Mouse (Mus musculus) adrenal gland, adult 8-10 months (tissue): ENCODE data around the gene Map2. TPM values are rescaled to one million over a fixed set of nuclear protein-coding genes. Genes with fewer than 3 reads are reported as not detected.

Experiments used
- DNase-seq: peaks from one replicate; pipeline ENCODE4 v3.0.0; 2022
- total RNA-seq, 4 experiments: library from RNA; stranded (reverse); gene quantifications; 2 replicates each; pipeline ENCODE4 v1.2.4; 2022

Gene Map2
- total RNA-seq, 4 experiments from 2014 or later: 23.9 to 44.2 (median 34.4) TPM

DNA sequence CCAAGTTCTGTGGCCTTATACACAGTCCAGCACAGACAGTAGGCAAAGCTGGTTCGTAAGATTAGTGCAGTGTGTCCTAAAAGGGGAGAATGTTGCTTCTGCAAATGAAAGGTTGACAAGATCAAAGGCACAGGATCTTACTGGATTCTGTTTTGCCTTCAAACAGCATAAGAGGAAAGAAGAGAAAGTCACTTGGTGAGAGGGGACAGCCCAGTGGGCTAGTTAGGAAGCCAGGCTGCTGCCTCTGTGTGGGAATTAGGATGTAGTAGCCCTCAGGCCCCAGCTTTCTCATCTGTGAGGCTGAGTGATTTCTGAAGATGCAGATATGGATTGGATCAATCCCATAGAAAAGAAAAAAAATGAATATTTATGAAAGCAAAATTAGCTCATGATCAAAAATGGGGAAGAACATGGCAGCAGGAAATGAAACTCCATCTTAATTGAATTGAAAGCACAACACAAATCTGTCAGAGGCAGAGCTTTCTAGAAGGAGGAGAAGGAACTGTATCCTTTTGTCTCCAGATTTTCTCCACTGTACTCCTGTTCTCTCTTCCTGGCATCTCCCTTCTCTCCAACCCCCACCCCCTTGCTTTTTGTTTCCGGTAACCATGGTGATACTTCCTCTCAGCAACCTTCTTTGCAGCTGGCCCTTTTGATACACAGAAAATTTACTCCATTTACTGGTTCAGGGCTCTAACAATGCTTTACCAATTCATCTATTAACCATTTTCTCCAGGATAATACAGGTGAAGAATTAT lies 145.5 kb downstream of the Map2 start:
- no peak for DNase-seq

DNA sequence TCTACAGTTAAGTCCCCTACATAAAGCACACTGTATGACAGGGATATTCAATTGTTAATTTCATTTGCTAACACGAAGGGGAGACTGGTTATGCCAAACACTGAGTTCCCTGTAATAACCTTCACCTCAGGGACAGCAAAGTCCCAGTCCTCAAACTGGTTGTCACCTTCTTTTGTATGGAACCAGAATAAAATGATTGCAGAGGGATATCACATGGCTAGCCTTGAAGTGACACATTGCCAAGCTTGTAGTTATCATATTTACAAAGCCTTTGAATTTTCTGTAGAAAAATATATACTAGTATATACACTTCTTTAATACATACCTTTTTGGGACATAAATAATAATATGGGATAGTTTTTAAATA lies 146.0 kb downstream of the Map2 start:
- no peak for DNase-seq

DNA sequence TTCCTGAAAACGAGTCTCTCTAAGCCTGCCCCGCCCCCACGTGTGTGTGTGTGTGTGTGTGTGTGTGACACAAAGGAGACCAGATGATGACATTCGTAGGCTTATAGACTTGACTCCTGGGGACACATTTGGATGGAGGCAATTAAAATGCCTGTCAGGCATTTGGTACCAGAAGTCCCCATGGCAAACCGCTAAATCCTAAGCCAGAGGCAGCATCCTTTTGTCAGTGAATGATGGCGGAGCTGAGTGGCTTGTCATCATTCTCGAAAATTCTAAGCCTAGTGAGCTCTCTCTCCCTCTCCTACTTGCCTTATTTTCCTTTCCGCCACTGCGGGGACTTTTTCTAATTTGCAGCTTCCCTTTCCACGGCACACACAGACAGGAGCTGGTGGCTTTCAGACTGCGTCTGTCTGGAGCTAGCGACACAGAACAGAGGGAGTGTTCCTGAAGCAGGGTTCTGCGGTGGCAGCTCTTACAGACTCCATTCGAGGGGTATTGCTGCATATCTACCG lies 146.6 kb downstream of the Map2 start:
- peak; percentile 1 for DNase-seq

DNA sequence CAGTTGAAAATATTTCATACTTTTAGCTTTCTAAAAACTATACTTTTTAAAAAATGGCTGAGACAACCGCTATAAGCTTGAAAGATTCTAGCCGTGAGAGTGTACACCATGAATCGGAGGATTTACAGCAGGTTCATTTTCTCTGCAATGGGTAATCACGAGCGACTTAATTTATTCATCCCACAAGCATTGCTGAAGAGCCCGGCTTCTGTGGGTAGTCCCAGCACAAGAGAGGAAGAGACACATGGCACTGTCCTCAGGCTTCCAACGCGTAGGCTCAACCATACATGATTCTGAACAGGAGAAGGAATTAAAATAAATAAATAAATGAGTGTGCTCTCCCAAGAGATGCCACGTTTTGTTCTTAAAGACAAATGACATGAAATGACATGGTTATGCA lies 148.4 kb downstream of the Map2 start:
- DNase-seq: no peak

DNA sequence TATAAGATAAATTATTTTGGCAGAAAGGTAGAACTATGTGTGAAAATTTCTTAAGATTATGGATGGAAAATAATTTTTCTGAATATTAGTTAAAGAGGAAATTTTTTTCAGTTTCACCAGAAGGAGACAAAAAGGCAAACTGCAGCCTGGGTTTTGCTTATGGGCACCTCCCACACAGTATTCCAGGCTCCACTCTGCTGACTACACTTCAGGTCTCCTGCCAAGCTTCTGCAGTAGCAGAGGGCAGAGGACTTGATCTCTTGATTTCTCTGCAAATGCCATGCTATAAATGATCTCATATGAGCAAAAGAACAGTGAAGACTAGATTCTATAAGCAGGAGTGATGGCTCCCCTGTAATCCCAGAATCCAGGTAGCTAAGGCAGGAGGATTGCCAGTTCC lies 149.9 kb downstream of the Map2 start:
- no peak for DNase-seq

DNA sequence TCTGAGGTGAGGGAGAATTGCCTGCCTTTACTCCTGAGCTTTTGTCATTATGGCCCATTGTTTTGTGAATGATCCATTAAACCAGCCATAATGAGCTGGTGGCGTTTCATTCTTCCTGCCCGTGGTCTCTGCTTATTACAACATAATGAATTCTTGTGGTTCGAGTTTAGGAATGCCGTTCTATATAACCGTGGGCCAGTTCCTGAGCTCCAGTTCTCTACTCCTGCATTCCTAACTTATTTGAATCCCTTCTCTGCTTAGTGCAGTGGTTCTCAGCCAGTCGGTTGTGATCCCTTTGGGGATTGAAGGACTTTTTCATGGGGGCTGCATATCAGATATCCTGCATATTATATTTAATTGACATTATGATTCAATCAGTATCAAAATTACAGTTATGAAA lies 153.9 kb downstream of the Map2 start:
- DNase-seq: no peak

DNA sequence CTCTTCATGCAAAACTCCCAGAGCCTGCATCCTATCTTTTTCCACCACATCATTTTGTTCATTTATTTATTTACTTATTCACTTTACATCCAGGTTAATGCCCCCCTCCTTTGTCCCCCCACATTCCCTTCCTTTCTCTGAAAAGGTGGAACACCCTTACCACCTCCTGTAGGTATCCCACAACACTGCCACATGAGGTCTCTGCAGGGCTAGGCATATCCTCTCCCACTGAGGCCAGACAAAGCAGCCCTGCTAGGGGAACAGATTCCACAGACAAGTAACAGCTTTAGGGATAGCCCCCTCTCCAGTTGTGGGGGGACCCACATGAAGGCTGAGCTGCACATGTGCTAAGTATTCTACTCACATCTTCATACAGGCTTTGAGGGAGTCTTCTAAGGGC lies 154.5 kb downstream of the Map2 start:
- DNase-seq: no peak

DNA sequence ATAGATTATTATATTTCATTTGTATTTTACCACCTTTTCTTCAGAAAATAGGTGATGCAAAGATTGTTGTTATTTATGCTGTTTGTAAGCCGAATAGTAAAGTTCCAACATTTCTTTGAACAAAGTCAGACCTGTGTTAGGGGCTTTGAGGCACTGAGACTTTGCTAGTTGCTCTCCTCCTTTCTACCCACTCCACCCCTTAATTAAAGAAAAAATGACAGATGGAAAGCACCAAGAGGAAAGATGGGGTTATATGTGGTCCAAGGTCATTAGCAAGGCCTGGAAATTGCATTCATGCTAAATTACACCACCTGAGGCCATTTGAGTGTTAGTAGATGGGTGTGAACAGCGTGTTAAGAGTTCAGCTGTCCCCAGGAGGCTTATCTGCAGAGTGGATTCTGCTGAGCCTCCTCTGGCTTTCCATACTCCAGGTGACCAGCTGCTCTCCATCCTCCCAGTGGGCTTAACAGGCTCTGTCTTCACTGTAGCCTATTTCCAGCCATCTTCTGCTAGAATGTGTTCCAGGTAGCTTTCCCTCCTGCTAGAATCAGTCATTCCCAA lies 160.7 kb downstream of the Map2 start:
- no peak for DNase-seq

DNA sequence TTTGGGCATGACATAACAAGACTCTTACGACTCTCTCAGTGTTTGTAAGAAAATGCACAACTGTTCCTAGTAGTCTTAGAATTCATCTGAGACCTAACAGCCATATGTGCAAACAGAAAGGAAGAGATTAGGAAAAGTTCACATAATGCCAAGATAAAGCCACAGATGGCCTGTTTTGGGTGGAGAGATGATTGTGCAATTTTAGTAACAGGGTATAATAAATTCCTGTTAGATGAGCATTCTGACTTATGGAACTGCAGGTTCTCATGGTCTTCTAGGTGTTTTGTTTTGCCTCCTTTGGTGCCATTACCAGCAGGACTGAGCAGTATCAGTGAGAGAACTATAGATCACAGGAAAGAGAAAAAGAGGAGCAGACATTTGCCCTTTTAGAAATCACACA lies 164.1 kb downstream of the Map2 start:
- no peak for DNase-seq

DNA sequence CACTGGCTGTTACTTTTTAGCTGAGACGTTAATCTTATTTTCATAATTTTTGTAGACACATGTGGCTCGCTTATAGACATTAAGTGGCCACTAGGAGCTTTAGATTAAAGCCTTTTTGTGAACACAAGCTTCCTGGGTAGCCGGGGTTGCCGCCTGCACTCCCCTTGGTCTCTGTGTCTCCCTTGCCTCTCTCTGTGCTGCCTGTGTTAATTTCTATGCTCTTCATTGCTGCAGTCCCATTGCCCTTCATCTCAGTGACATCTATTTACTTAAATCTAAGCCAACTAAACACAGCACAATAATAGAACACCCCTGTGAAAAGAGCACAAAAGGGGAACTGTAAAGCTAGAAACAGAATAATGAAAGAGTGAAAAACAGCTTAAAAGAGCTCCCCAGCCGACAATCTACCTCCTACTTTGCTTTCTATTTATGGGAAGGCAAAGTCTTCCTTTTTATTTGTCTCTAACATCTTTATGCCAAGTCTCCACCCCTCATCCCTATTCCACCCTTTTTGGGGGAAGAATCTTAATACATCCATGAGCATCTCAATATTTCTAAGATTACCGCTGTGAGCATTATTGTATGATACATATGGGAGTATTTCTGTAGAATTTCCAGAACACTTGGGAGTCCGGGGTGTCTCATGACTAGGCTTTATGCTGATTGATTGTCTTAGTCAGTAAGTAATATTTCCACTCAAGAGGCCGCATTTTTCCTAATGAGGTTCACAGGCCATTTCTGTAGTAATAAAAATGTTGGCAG lies 173.5 kb downstream of the Map2 start:
- no peak for DNase-seq

DNA sequence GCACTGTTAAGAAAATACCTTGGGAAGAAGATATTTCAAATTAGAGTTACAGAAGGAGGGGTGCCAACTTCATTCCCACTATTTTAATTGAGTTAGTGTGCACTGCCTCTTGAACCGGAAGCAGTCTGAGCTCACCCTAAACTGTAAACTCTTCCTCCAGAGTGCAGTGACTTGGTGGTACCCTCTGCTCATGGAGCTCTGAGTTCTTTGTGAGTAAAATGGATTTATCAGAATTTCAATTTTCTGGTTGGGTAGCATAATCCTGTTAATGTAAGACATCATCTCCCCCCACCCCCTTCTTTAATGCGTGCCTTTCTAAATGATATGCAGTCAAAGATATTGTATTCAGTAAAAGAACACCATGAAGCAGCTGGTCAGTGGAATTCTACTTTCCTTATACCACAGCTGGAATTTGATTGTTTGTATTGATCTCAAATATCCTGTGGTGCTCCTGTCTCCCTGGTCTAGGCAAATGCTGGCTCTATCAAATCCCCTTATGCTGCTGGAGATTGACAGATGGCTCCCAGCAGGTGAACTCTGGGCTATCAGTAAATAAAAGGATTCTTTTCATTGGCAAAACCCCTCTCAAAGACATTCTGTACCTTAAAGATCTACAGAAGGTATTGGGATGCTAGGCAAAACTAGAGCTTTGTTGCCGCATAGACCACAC lies 174.2 kb downstream of the Map2 start:
- DNase-seq: no peak

DNA sequence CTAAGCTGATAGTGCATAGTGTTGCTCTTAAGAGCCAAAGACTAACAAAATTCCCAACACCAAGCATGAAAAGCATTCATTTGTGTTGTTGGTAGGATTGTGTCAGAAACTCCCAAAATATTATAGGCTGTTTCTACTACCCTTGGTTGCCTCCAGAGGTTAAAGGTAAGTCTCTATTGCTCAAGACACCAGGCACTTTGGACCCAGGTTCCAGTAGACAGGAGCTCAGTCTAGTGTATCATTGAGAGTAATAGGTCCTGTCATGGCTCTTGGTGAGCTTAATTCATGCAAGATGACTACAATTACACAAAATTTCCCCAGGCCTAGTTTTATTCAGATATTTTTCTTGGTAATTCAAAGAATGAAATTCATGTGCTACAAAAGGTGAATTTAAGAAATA lies 176.3 kb downstream of the Map2 start:
- DNase-seq: no peak

DNA sequence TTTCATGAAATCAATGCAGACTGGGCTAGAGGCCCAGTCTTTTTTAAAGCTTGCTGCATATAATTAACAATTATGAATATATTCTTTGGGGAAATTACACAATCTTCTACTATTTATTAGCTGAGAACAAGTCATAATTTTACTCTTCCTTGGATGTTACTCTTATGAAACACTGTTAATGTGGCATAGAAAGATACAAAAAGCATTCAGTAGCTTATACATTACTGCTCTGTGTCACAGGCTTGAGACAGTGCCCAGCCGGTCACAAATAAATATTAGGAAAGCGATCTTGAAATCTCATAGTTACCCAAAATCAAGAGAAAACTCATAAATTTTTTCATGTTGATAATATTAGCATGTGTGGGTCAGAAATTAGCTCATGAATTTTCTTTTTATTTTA lies 186.7 kb downstream of the Map2 start:
- DNase-seq: no peak

DNA sequence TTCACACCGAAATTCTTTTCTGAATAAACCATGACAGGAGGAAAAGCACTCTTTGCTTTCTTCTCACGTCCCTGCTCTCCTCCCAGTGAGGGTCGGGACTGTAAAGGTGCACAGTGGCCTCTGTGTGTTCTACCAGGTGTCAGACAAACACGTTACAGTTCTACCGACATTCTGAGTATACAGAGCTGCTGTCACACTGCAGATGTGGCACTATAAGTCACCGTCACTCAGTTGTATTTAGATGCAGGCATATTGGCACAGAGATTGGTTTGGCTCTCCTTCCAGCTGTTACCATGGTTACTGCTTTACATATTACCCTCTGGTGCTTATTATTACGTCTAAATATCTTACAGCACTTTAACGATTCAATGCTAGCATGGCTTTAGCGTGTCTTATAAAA lies 188.2 kb downstream of the Map2 start:
- DNase-seq: no peak

DNA sequence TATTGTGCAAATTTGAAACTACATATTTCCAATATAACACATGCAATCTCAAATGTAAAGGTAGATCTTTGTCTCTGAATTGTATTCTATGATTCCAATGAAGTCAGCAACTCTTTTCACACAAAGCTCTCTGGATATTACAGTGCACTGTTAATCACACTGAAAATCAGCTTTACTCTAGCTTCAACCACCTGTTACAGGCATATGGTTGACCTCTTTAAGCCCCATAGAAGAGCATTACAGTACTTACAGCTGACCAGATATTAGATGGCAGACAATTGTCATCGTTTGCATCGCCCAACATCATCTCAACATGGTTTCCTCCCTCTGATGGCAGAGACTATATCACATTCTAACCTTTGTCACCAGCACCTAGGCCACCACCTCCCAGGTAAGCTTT lies 189.3 kb downstream of the Map2 start:
- DNase-seq: no peak

DNA sequence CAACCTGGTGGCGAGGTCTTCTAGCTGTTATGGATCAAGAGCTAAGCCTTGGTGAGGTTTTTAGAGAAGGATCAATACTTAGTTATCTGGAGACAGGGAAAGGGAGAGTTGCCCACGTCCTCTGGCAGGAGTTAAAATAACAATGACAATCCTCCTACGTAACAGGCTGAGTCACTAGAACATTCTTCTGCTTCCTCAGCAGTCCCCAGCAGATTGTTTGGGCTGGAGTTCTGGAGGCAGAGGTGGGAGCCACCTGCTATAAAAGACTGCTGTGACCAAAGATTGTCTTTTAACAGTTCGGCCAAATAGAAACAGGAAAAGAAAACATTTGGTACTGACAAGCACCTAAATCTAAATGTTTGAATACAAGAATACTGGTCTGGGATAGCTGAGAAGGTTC lies 190.5 kb downstream of the Map2 start:
- no peak for DNase-seq

DNA sequence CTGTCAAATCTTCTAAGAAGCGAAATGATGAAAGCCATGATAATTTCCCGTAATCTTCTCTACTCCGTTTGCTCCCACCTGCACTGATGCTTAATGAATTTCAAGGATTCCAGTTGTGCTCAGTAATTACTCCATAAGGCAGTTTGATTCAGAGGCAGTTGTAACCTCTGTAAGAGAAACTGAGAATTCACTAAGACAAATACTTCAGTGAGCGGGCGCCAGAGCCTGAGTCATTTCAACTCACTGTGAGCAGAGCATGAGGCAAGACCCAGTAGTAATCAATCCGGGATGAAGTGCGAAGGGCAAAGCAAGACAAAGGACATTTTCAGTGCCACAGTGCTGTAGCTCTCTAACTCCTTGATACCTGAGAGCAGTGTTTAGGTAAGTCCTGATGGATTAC lies 194.4 kb downstream of the Map2 start:
- peak; percentile 29 for DNase-seq

DNA sequence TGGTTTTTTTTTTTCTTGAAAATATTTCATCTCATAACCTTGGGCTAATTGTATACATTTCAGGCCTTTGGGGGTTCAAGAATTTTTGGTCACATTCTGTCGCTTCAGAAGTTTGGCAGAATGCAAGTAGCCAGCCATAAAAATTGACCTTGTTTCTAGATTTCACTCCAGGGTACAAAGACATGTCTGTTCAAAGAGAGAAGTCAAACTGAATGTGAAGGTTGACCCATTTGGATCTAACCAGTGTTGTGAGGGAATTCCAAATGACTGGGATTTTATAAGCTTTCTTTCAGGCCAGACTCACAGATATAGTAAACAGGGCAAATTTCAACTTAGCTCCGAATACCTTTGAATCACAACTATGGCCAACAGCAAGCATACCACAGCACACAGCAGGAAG lies 196.3 kb downstream of the Map2 start:
- no peak for DNase-seq

DNA sequence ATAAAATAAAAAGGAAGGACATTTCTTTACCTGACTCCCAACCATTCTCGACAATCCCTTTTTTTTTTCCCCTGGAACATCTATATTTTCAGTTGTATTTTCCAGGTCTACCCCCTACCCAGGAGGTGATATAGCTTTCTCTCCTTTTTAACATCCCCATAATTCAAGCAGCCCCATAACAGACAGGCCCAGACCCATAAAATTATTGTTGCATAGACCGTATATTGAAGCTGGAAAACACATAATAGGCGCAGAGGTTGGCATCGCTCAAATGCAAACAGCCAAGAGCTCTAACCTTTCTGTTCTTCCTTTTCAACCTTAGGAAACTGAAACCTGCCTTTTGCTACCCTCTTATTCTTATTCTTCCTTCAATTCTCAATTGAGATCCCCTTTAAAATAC lies 211.2 kb downstream of the Map2 start:
- DNase-seq: no peak

DNA sequence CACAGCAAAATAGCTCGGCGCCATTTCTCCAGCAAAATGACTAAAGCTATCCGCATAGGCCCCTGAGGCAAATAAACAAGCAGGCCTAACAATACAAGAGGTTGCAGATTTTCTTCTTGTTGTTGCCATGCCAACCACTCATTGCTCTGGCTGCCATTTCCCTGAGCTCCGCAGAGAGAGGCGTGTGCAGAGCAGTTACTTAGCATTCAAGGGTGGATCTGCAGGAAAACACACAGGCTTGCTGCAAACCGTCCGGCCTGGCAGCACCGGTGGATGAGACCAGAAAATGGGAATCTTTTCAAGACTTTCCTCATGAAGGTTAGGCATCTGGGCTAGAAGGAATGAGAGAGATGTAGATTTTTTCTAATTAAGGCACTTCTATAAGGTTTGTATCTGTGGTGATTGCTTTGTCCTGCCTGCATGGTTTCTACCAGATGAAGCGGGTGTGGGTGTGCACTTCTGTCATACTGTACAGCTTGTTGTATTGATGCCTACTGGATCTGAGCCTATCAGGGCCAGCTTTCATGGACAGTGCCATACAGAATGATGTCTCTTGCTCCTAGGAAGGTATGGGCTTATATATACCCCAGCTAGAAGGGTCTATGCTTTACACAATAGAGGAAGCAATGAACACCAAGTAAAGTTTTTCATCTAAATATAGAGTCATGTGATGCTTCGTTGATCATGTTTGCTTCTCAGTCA lies 211.8 kb downstream of the Map2 start:
- no peak for DNase-seq

DNA sequence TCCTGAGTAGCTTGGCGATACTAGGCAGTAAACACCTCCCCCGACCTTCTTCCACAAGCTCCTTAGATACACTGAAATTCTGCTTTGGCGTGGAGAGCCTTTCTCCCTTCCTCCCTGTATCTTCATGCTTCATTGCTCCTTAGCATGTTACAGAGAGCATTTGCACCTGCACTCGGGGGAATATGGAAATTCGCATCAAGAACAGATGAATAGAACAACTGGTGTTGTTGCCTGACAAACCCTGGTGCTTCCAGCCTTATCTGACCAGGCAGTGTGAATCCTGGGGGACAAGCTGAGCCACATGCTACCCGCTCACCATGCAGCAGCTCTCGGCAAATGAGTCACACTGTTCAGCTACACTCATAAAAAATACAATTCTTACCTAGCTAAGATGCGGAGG lies 213.5 kb downstream of the Map2 start:
- DNase-seq: no peak

DNA sequence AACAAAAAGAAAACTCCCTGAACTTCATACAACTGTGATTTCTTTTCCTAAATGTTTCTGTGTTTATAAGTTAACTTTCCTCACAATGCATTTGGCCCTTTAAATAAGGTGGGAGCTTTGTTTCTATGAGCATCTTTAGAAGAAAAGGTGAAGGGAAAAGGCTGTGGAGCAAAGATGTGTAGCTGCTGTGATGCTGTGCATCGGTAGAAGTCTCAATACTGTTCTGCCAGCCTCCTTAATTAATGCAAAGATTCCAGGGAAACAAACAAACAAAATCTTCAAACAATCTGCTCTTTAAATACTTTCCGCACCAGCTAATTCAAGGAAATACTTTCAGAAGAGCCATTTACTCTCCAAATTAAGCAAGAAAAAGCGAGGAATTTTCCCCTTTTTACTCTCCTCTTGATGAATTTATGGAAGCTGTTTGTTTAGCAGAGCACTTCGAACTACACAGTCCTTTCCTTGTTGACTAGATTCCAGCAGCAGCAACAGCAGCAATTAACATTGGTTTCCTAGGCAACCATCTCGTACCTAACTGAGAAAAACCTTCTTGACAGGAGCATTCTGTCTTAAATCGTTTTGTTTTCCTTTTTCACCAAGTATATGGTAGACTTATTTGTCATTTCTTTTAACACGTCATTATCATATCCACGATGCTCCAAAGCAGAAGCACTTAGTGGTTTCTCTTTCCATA lies 220.0 kb downstream of the Map2 start:
- no peak for DNase-seq
